Mouse (Mus musculus) forebrain, embryonic 12.5 days (tissue): ENCODE measurements at regions not wholly inside any gene's neighbourhood (a gene's known extent, or its start where the extent isn't known, plus 50 kb on each side); places are given as distances from the start of the nearest gene placed in this dataset.

Source experiments
- ATAC-seq: fragments of 200-750 bp; cut with Nextera tagmentation; 2 replicates; pipeline ENCODE4 v1.8.0; 2017; ENCODE audit warnings: moderate TSS enrichment; ENCODE audit not compliant: low FRiP score
- H3K27ac ChIP-seq: fragments of 300-500 bp; sonication (generic); 2 replicates; pipeline ENCODE4 v1.5.1; 2016; ENCODE audit warnings: mild to moderate bottlenecking
- H3K27me3 ChIP-seq: fragments of 300-500 bp; sonication (generic); 2 replicates; pipeline ENCODE4 v1.6.1; 2016; ENCODE audit warnings: mild to moderate bottlenecking
- H3K36me3 ChIP-seq: fragments of 300-500 bp; sonication (generic); replicated peaks from 2 replicates; pipeline ENCODE4 v1.6.1; 2016; ENCODE audit warnings: mild to moderate bottlenecking
- H3K4me1 ChIP-seq: fragments of 300-500 bp; sonication (generic); 2 replicates; pipeline ENCODE4 v1.6.1; 2016
- H3K4me2 ChIP-seq: fragments of 300-500 bp; sonication (generic); 2 replicates; pipeline ENCODE4 v1.6.1; 2016; ENCODE audit warnings: mild to moderate bottlenecking, moderate library complexity
- H3K4me3 ChIP-seq: fragments of 300-500 bp; sonication (generic); replicated peaks from 2 replicates; pipeline ENCODE4 v1.5.1; 2016; ENCODE audit warnings: mild to moderate bottlenecking
- H3K9ac ChIP-seq: fragments of 300-500 bp; sonication (generic); 2 replicates; pipeline ENCODE4 v1.6.1; 2016; ENCODE audit warnings: mild to moderate bottlenecking
- H3K9me3 ChIP-seq: fragments of 300-500 bp; sonication (generic); 2 replicates; pipeline ENCODE4 v1.6.1; 2016
- whole genome bisulfite sequencing: fragments of 180-500 bp; shearing (Covaris S2); methylation state at CpG from one replicate; pipeline ENCODE4 v1.1.7; 2016; 5-methylcytosine and 5-hydroxymethylcytosine counted together

DNA sequence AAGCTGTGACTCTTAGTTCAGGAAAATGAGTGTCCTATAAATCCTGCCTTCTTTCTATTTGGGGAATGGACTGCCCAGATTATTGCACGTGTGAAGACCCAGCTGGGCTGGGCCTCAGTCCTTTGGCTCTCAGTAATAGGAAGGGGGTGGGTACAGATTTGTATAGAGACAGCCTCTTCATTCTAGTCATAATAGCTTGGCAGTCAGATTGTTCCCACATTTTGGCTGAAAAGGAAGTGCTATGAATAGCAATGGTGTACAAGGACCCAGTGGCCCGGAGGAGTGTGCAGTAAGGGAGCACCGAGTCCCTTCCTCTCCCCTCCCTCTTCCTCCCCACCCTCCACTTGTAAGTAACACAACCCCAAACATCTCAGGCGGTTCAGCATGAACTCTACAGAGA is 113.5 kb upstream of the Arhgap5 start:
- Histone ChIP-seq H3K4me2 (no peak overlapping the region), H3K9me3 (no peaks in the 10 kb centered on the region), H3K4me1 (peaks cover 34% of the 10 kb centered on the region), H3K9ac (no peak overlapping the region), H3K27ac (peak overlapping the region; percentile 81), H3K36me3 (no peaks in the 10 kb centered on the region), H3K27me3 (no peaks in the 10 kb centered on the region), H3K4me3 (no peak overlapping the region)
- ATAC-seq: peak; percentile 68; the same call in 1 of the 2 replicates
- WGBS: 14% methylated on average over 4 of the region's 4 CpGs

DNA sequence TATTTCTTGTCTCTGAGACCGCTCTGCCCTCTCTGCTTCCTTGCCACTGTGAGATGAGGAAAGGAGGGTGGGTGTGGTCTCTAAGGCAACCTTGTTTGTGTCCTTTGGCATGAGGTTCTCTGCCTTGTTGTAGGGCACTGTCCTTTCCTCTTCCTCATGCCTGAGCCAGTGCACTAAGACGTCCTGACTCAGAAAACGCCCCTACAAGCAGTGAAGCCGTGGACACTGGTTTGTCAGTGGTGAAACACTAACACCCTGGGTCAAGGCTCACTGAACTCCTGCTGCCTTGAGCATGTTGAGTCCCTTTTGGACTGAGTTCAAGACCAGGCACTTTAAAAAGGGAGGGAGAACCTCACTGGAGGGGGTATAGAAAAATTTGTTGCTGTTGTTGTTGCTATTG is 111.1 kb upstream of the Arhgap5 start:
- 84% methylated on average over 4 of the region's 4 CpGs for WGBS
- Histone ChIP-seq H3K36me3 (no peaks in the 10 kb centered on the region), H3K9me3 (no peaks in the 10 kb centered on the region), H3K9ac (no peak overlapping the region), H3K4me2 (no peak overlapping the region), H3K4me3 (no peak overlapping the region), H3K27me3 (no peaks in the 10 kb centered on the region), H3K27ac (no peak overlapping the region), H3K4me1 (peaks cover 49% of the 10 kb centered on the region)
- ATAC-seq: no peak

DNA sequence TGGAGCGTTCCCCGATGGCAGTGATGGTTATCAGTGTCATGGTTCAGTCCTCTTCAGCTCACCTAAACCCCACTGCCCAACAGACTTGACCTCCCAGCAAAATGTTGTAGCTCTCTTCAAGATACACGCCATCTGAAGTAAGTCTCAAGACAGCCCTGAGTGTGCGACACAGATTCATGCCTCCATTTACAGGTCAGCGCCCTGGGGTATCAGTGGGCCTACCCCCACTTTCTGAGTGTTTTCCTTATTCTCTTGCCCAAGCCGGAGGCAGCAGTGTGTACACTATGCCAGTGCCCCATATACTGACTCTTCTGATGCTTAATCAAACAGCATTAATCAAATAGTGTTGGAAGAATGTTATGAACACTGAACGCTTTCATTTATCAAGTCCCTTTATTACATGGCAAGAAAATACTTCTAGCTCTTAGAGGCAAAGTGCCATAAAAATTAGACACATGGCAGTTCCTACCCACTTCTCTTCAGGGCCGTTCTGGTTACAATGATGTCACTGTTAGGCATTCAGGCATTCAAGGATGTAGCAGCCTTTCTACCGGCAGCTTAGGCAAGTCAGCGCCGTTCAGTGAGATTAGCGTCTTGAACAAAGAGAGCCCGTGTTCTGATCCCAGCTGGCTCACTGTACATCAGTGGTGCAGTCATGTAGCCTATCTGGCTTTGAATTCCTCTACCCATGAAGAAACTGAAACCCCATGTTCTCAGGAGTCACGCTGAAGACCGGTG is 109.6 kb upstream of the Arhgap5 start:
- Histone ChIP-seq H3K4me2 (no peak overlapping the region), H3K9ac (no peak overlapping the region), H3K4me3 (no peak overlapping the region), H3K9me3 (no peaks in the 10 kb centered on the region), H3K27me3 (no peaks in the 10 kb centered on the region), H3K4me1 (peaks cover 56% of the 10 kb centered on the region), H3K36me3 (no peaks in the 10 kb centered on the region), H3K27ac (no peak overlapping the region)
- ATAC-seq: peak; percentile 49
- WGBS: 57% methylated on average over 15 of the region's 15 CpGs

DNA sequence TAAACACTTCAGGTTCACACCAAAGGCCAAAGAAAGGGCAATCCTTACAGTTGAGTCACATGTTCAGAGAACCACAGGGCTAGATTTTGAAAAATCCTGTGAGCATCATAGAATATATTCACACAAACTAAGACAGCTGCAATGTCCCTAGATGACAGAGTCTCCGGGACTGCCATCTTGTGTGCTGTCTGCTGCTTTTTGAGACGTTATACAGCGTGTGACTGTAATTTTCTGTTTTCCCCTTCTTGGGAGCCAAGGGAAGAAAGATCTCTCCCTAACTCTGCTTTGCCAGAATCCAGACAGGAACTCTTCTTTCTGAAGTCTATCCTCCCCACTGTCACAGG is 109.1 kb upstream of the Arhgap5 start:
- 80% methylated on average over 3 of the region's 3 CpGs for WGBS
- H3K9ac ChIP-seq: no peak overlapping the region
- H3K4me2 ChIP-seq: no peak overlapping the region

DNA sequence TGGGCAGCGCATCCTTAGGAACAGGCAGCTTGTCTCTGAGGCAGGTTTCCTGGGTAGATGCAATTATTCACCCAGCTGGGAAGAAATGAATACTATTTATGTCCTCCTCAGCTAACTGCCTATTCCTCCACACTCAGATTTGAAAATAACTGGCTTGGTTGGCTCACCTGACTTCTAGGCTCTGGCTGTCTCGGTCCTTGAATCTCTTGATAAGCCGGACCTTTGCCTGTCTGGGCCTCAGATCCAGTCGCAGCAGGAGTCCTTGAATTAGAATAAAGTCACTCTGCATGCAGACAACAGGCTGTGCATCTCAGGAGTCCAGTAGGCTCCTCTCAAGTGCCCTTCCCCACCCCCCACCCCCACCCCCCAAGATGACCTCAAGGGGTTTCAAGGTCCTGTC is 108.7 kb upstream of the Arhgap5 start:
- no peak overlapping the region for H3K4me3 ChIP-seq
- H3K4me2 ChIP-seq: no peak overlapping the region
- WGBS: 47% methylated on average over 4 of the region's 4 CpGs
- H3K27me3 ChIP-seq: no peaks in the 10 kb centered on the region
- H3K4me1 ChIP-seq: peaks cover 47% of the 10 kb centered on the region
- no peaks in the 10 kb centered on the region for H3K9me3 ChIP-seq
- no peaks in the 10 kb centered on the region for H3K36me3 ChIP-seq
- no peak overlapping the region for H3K9ac ChIP-seq
- ATAC-seq: no peak
- no peak overlapping the region for H3K27ac ChIP-seq

More for the DNA sequence above, 109.1 kb upstream of the Arhgap5 start:
- Histone ChIP-seq H3K36me3 (no peaks in the 10 kb centered on the region), H3K4me3 (no peak overlapping the region), H3K27ac (no peak overlapping the region), H3K4me1 (peaks cover 51% of the 10 kb centered on the region), H3K27me3 (no peaks in the 10 kb centered on the region), H3K9me3 (no peaks in the 10 kb centered on the region)
- no peak for ATAC-seq

DNA sequence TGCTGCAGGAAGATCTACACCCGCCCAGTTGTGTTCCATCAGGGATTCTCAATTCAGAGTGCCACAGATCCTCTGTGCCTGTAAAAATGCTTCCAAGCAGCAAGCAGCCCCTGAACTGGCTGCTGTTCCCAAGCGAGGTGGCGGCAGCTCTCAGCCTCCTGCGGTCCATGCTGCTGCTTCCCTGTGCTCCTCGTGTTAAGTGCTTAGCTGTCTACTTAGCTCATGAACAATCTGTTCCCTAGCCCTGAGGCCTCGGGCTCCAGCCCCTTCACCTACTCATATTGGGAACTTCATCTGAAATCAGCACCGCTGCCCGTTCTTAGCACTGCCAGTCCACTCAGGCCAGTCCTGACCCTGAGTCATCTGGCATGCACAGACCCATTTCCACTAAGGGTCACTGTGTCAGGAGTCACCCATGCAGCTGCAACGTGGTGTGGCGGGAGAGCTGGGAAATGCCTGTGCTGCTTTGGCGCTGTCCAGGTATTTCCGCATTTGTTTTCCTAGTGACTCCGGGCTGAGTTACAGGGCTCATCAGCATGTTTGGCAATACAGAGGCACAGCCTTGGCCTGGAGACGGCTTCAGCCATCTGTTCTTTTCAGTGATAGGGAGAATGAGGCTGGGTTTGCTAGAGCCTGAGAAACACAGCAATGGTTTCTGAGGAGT is 107.5 kb upstream of the Arhgap5 start:
- H3K4me3 ChIP-seq: no peak overlapping the region
- peaks cover 42% of the 10 kb centered on the region for H3K4me1 ChIP-seq
- 55% methylated on average over 14 of the region's 14 CpGs for WGBS
- no peaks in the 10 kb centered on the region for H3K27me3 ChIP-seq
- no peak for ATAC-seq
- no peak overlapping the region for H3K9ac ChIP-seq
- no peak overlapping the region; the same call in 1 of the 2 replicates for H3K27ac ChIP-seq
- H3K4me2 ChIP-seq: no peak overlapping the region
- H3K36me3 ChIP-seq: no peaks in the 10 kb centered on the region
- no peaks in the 10 kb centered on the region for H3K9me3 ChIP-seq

DNA sequence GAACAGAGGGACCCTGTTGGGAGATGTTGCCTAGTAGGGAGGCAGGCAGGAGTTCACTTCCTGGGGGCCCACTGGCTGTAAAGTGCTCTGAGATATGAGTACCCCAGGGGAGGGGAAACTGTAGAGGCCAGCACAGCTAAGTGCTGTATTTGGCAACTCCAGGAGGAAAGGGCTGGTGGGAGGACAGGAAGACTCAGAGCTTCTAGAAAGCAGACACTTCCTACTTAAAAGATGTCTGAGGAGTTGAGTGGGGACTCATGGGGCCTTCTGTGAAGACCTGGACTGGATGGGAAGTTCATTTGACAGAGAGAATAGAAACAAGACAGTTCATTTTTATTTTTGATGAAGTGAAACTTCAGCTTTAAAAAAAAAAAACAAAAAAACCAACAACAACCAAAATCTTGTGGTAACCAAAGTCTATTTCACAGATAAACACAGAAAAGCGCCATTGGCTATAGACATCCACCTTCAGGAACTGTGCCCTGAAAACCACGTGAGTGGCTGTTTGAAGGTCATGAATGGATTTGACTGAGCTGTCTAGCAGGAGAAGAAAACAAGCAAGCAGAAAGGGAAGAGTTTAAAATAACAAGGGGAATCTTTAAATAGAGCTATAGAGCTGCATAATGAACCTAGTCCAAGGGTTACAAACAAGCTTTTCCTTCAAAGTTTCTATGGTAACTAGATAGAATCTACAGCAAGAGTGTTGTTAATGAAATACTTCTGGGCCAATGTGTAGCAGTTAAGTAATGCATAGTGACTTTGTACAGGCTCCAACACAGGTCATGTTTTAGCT is 105.9 kb upstream of the Arhgap5 start:
- no peak overlapping the region for H3K4me2 ChIP-seq
- no peak overlapping the region for H3K4me3 ChIP-seq
- H3K36me3 ChIP-seq: no peaks in the 10 kb centered on the region
- no peak overlapping the region for H3K9ac ChIP-seq
- ATAC-seq: no peak
- H3K27me3 ChIP-seq: no peaks in the 10 kb centered on the region
- H3K4me1 ChIP-seq: peaks cover 42% of the 10 kb centered on the region
- H3K27ac ChIP-seq: 0 out of 2 replicates have a peak overlapping the region, but pooled peaks have one; percentile 10
- 51% methylated on average over 2 of the region's 2 CpGs for WGBS
- H3K9me3 ChIP-seq: no peaks in the 10 kb centered on the region

DNA sequence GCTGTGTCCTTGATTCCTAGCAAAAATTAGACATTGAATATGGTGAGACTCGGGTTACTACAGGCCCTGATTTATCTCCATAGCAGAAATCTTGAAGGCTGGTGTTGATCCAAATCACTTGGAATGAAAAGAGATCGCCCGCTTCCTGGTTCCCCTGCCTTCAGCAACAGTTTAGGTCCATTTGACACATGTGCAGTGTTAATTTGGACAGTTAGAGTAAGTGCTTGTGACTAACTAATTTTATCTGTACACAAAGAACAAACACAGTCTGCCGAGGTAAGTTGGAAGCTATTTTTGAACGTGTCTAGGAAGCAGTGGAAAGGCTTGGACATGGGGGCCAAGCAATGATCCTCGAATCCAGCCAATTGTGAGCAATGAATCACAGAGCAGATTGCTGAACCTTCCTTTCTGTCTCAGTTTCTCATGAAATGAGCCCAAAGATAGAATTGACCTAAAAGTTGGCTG is 105.2 kb upstream of the Arhgap5 start:
- no peak overlapping the region for H3K4me2 ChIP-seq
- H3K9ac ChIP-seq: no peak overlapping the region
- no peaks in the 10 kb centered on the region for H3K27me3 ChIP-seq
- no peaks in the 10 kb centered on the region for H3K36me3 ChIP-seq
- H3K27ac ChIP-seq: 0 out of 2 replicates have a peak overlapping the region, but pooled peaks have one; percentile 10
- H3K4me1 ChIP-seq: peaks cover 41% of the 10 kb centered on the region
- ATAC-seq: no peak
- H3K4me3 ChIP-seq: no peak overlapping the region
- 74% methylated on average over 6 of the region's 6 CpGs for WGBS
- H3K9me3 ChIP-seq: no peaks in the 10 kb centered on the region

DNA sequence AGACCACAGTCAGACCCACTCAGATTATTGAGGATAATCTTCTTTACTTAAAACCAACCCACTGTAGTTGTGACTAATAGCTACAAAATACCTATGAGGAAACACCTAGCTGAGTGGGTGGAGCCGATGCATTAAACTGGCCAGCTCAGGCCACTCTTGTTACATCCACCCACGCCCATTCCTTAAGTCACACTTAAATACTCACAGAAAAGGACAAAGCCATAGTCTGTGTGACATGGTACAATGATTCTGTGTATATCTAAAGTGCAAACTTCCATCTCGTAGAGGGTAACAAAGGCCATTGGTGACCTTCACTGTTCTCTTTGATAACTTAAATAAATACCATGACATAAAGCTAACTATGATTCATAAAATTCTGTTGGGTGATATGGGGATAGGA is 103.7 kb upstream of the Arhgap5 start:
- no peak for ATAC-seq
- H3K4me3 ChIP-seq: no peak overlapping the region
- no peaks in the 10 kb centered on the region for H3K36me3 ChIP-seq
- no peak overlapping the region for H3K9ac ChIP-seq
- no peak overlapping the region for H3K27ac ChIP-seq
- no peaks in the 10 kb centered on the region for H3K9me3 ChIP-seq
- WGBS: 87% methylated on average over 3 of the region's 3 CpGs
- H3K27me3 ChIP-seq: no peaks in the 10 kb centered on the region
- no peak overlapping the region for H3K4me2 ChIP-seq
- H3K4me1 ChIP-seq: peaks cover 26% of the 10 kb centered on the region

DNA sequence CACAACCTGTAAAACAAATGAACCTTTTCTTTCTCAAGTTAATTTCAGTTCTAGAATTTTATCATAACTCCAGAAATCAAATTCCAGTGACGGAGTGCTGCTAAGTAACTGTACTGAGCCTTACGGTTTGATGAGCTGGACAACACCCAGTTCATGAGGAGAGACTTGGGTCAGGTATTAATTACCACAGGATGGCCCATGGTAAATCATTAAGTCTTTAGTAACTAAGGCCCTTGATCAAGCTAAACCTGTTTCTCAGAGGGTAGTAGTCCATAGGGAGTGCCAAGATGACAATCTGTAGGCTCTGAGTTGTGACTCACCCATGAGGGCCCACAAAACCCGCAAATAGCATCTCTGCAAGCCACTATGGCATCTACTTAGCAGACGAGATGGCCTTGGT is 101.1 kb upstream of the Arhgap5 start:
- Histone ChIP-seq H3K27ac (no peak overlapping the region), H3K4me2 (no peak overlapping the region), H3K36me3 (no peaks in the 10 kb centered on the region), H3K4me3 (no peak overlapping the region), H3K9me3 (no peaks in the 10 kb centered on the region), H3K9ac (no peak overlapping the region), H3K4me1 (peaks cover 8% of the 10 kb centered on the region; the same call in 1 of the 2 replicates), H3K27me3 (no peaks in the 10 kb centered on the region)
- WGBS: 94% methylated on average over 4 of the region's 4 CpGs
- ATAC-seq: no peak

DNA sequence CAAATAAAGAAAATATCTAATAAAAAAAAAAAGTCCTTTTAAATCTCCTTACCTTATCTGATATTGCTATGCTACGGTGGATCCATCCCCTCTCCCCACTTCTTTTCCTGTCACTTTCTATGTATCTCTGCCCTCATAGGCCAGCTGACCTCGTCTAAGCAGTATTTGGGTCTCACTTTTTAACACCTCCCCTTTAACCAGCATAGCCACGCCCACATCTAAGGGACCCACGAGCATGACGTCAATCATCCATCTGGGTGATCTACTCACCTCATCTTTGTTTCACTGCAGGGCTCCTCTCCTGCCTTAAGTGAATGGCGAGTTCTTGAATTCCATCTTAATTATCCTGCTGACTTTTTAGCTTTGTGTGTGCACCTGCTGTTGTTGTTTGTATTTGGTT is 97.4 kb upstream of the Arhgap5 start:
- Histone ChIP-seq H3K27me3 (no peaks in the 10 kb centered on the region), H3K4me1 (no peaks in the 10 kb centered on the region), H3K4me2 (no peak overlapping the region), H3K9me3 (no peaks in the 10 kb centered on the region), H3K9ac (no peak overlapping the region), H3K27ac (no peak overlapping the region), H3K4me3 (no peak overlapping the region), H3K36me3 (no peaks in the 10 kb centered on the region)
- no peak for ATAC-seq
- 75% methylated on average over 6 of the region's 6 CpGs for WGBS

DNA sequence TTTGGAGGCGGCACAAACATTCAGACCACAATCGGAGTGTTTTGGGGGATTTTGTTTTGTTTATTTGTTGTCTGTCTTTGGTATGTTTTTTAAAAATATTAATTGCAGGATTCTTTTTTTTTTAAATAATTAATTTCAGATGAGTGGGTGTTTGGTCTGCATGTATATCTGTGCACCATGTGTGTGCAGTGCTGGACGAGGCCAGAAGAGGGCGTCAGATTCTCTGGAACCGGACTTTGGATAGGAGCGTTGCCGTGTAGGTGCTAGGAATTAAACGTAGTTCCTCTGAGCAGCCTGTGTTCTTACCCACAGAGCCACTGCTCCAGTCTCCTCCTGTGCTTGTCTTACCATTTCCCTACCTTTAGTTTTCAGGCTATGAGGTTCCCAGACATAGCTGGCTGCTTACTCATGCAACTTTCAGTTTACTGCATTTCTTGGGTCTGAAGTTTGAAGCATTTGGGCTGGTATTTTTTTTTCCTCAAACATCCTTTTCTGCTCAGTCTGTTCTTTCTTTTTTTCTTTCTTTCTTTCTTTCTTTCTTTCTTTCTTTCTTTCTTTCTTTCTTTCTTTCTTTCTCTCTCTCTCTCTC is 95.4 kb upstream of the Arhgap5 start:
- Histone ChIP-seq H3K27ac (no peak overlapping the region), H3K4me1 (peaks cover 14% of the 10 kb centered on the region), H3K27me3 (no peaks in the 10 kb centered on the region), H3K4me2 (no peak overlapping the region), H3K9ac (no peak overlapping the region), H3K4me3 (no peak overlapping the region), H3K9me3 (no peaks in the 10 kb centered on the region), H3K36me3 (no peaks in the 10 kb centered on the region)
- ATAC-seq: no peak
- WGBS: 86% methylated on average over 8 of the region's 8 CpGs
